Mouse (Mus musculus) adrenal gland, postnatal 14 days (tissue): Measurements from ENCODE around the gene Kcnma1. TPM values are rescaled to one million over a fixed set of nuclear protein-coding genes. Genes with fewer than 3 reads are reported as not detected.

ENCODE experiments used
- DNase-seq: peaks from one replicate; pipeline ENCODE4 v3.0.0; 2021; ENCODE audit warnings: mixed read lengths
- total RNA-seq: library from RNA; stranded (reverse); gene quantifications from 2 replicates; pipeline ENCODE4 v1.2.3, GENCODE M21; 2021

The Kcnma1 gene
- total RNA-seq, 1 experiment from 2014 or later = 43.9 TPM

DNA sequence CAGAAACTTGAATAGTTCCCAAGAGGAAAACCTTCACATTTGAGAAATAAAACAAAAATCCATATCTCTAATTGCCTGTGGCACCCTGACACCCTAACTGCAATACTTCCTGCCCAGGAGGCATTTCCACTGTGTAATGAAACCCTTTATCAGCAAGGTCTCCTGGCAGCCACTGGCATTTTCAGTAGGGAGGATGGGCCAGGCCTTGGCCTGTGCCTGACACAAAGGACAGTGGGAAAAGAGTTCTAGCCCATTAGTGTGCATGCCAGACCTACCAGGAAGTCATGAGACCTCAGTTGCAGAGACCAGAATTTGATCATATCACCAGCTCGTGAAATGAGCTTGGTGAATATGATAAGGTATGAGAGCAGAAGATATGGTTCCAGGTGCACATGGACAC lies 488.4 kb downstream of the Kcnma1 start:
- peak; percentile 20 for DNase-seq

DNA sequence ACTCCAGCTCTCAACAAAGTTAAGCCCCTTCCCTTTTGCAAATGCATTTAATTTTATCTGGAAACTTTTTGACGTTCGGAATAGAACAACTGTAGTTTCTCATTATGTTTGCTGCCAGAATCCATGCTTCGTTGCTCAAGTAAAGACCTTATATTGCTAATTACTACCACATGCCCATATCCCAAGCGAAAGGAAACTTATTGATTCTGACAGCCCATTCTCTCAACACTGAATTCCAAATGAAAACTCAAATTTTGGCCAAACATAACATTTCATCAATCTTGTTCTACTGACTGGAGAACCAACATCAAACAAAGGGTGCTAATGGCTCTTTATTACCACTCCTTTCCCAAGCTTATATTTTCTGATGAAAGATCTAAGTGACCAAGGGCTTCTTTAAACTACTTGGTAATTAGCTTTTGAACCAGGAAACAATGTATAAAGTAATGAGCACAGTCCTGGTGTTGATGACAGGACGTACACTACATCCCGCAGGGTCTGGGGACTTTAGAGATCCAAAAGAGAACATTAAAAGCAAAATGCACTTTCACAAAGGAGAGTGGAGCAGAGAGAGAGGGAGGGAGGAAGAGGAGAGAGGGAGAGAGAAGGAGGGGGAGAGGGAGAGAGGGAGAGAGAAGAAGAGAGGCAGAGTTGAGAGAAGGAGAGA lies 490.3 kb downstream of the Kcnma1 start:
- DNase-seq = no peak

DNA sequence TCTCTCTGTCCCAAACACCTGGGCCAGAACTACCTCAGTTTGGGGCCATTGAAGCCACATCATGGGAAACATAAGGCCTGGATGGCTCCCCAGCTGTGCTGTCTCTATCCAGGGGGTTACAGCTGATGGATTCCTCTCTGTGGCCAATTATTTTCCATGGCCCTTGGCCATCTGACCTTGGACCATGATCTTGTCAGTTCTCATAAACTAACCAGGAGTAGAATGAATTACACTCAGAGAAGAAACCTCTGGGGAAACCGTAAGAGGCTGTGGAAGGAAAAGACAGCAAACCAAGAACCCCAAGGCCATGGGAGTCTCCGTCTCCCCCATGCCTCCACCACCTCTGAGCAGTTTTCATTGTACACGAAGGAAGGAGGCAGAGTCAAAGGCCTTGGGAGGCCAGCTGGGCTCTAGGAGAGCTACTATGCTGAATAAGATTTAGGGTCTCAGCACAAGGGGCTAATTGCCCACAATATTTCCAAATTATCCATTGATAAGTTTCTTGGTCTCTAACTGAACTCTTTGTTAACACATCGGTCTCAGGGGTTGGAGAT lies 491.6 kb downstream of the Kcnma1 start:
- DNase-seq = peak; percentile 14

DNA sequence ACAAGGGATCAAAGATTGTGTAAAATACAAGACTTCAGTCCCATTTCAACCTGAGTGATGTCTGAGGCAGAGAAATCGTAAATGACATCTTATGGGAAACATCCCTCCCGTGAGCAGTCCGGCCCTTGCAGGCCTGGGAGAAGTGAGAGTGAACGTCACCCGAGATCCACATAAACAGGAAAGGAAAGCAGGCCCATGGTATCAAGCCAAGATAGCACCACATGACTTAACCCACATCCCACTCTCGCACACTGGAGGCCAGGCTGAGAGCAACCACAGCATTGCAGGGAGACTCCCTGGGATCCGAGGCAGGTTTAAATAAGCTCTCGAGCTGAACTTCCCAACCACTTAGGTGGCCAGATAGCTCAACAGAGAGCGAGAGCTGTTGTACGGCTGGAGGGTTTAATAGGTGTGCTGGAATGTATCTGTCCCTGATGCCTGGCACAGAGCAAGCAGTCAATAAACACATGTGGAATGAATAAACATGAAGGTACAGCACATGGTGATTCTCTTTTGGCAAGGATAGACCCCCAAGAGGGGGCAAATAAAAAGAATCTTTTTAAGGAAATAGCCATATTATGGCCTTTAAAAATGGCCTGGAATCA lies 493.1 kb downstream of the Kcnma1 start:
- no peak for DNase-seq

DNA sequence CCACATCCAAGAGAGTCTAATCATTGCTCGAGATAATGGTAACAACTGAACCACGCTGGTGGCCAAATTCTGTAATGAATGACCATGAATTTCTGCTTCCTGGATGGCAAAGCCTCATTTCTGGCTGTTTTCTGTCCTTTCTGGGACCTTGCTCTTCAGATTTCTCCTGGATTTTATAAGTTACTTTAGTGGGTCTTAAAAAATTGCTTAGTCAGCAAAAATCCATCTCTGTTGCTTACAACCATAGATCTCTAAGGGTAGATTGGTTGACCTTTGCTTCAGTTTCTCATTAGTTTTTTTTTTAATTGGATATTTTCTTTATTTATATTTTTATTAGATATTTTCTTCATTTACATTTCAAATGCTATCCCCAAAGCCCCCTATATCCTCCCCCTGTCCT lies 496.9 kb downstream of the Kcnma1 start:
- no peak for DNase-seq

DNA sequence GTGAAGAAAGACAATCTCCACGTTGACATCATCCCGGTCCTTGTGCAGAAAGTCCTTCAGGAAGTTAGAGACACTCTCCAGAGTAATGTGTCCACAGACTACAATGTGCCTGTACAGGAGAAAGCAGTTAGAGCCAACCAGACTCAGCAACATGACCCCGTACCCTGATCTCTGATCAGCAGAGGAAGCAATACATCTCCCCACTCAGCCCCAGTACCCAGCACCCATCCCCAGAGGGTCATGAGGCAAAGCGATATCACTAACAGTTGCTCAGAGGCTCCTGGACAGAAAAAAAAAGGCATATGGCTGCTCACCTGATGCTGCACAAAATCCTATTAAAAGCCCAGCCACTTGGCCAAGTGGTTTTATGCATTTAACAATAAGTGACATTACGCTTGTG lies 504.5 kb downstream of the Kcnma1 start:
- no peak for DNase-seq

DNA sequence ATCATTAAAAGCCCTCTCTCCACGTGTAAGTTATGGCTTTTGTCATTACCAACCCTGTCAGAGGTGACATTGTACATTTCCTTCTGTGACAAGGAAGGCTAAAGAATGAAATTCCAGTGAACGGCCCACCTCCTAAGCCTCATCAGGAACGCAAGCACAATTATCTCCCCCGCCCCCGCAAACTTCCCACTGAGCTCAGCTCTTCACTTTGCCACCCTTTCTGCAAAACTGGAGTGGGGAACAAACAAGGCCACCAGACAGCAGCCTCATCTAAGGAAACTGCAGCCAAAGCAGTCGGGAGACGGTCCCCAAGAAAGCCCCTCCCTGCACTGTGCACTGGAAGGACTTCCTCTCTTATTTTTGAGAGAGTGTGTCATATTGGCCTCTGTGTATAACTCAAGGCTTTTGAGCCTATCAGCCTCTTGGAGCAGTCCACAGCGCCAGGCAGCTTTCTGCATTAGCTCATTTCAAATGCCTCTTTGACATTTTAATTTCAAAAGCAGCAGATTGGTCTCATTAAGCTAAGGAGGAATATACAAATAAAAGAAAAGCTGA lies 512.0 kb downstream of the Kcnma1 start:
- DNase-seq = no peak

DNA sequence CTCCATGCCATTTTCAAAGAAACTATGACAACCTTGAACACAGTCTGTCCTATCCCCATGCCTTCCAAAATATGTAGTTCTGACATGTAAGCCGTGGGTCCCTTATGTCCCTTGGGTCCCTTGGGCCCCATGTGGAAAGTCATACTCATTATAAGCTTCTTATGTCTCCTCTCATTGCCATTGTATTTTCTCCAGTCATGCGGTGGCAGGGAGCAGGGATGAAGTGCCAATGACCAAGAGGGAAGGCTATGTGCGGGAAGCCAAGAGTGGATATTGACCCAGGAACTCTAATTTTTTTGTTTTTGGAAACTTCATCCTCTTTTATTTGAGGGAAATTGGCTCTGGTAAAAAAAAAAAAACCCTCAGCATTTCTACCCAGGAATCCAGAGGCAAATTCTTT lies 517.5 kb downstream of the Kcnma1 start:
- no peak for DNase-seq

DNA sequence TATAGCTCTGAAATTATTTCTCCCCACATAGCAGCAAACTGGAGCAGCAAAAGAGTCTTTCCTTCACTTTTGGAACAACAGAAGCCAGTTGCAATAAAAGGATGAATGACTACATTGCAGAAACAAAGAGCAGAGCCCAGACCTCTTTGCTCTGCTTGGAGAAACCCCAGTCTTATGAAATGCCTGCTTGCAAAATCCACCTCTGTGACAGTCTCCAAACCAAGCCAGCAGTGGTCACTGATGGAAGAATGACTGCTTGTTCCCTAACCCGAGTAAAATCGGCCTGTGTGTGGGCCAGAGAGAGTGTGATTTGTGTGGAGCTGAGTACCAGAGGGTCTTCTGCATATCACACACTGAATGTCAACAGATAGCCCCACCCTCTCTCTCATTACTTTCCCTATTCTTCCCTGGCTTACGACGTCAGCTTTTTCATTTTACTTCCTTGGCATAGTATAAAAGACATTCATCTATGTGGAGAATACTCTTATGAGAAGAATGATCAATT lies 518.0 kb downstream of the Kcnma1 start:
- DNase-seq = peak; percentile 56

DNA sequence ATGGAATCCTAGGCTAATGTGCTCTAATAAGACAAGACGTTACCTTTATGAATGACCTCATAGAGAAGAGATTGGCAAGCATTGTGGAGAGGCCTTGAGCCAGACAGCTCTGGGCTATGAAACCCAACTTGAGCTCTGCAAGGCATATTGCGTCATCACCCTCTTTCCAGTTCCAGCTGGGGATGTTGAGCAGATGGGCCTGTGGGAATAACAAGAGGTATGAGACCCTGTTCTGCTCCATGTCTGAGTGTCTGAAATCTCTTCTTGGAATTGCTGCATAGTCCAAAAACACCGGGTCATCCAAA lies 519.8 kb downstream of the Kcnma1 start:
- peak; percentile 62 for DNase-seq

DNA sequence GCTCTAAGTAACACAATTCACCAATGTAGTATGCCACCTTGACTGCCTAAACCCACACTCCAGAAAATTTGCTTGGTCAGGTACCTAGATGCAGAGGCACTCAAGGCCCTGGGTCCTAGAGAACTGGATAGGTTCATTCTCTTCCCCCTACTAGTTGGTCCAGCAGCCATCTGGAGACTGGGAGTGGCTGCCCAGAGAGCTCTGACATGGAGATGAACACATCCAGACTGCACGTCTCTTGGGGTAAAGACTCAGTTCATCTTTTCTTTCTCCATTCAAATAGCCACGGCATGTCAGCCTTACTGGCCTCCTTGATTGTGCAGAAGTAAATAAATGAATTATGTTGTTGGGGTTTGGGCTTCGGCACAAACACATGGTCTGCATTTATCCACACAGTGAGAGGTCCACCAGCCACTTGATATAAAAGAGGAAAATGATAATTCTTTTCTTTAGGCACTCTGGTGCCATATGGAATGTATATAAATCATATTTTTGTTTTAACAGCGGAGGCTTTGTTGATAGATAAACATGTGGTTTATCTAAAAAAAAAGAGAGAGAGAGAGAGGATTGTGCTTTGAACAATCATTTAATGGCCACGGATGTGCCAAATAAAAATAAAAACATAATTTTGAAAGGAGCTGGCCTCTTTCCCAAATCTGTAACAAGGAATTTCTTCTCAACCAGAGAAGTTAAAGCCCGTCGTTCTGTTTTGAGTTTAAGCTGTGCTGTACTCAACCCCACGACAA lies 520.4 kb downstream of the Kcnma1 start:
- no peak for DNase-seq

DNA sequence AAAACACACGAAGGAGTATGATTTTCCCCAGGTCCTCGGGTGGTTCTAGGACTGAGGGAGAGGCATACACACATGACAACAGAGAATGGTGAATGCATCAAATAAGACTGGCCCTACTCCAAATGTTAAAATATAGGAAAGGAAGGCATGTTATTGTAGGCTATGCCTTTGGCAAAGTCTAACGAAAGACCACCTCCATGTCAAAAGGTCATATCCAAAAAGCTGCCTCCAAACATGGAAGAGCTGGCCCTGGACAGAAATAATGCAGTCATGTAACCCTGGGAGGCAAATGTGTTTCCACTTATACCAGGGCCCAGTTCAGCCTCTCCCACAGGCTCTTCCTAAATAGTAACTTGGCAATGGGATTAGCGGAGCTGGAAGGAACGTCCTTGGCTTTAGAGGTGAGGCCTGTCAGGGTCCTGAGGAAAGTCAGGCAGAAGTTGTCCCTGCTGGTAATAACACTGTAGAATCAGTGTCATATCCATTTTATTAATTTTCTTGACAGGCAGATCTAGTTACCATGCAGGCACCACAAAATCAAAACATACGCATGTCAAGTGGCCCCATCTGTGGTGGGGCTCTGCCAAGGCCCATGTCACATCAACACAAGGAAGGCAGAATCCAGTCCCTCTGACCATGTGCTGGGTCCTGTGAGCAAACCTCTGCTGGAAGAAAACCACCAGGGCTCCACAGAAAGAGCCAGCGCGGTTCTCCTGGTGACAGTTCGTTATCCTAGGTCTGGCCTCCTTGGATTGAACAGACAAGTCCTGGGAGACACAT lies 521.5 kb downstream of the Kcnma1 start:
- no peak for DNase-seq

DNA sequence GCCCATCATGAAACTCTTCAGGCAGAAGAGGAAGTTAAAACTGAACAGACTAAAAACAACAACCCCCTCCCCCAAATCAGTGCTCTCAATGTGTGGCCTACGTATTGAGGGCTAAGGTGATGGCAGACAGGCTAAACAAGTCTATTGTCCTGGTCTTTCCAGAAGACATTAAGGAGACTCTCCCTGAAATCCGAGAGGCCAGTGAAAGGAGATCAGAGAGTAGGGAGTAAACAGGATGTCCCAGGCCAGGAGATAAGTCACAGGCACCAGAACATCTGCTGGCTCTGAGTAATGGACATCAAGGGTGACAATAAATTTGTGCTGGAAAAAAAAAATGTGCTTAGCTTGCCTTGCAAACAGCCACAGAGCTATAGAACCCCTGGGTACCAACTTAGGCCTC lies 522.9 kb downstream of the Kcnma1 start:
- no peak for DNase-seq

DNA sequence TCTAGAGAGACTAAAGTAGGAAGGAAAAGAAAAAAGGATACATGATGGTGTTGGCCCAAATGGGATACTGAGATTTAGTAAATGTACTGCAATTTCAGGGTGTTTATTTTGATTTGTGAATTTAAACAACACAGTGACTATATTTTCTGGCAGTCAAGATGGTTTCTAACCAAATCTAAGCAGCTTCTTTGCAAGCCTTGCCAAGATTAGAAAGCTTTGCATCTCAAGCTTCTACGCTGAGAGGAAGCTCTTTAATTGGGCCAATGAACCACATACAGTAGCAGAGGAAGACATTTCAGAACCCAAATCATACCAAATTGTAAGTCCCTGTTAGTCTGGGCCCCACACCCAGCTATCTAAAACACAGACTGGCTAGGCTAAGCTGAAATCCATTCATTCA lies 527.6 kb downstream of the Kcnma1 start:
- DNase-seq = no peak

DNA sequence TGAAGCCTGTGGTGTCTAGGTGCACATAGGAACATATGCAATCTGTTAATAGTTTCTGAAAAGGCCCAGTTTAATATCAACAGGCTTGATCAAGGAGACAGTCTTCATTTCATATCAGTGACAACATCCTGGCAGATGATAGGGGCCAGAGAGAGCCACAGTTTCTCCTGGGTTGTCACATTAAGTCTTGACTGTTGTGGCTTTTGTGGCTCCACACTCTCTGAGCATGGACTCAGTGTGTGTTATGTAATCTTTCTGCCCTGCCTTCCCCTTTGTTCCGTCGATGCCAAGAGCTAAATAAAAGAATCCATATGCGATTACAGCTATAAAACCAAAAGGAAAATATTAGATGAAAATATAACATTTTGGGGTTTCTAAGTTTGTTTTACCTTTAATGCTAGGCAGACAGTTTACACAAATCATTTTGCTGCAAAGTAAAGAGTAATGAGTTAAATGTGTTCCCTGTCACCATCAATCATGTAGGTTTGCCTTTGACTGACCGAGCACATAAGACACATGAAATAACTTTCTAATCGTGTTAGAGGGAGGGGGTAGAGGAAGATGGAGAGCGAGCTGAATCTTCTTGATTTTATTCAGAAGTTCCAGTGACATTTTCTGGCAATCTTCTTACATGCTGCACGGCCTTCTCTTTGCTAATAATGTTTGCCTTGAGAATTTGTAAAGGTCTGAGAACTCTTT lies 528.3 kb downstream of the Kcnma1 start:
- DNase-seq = no peak

DNA sequence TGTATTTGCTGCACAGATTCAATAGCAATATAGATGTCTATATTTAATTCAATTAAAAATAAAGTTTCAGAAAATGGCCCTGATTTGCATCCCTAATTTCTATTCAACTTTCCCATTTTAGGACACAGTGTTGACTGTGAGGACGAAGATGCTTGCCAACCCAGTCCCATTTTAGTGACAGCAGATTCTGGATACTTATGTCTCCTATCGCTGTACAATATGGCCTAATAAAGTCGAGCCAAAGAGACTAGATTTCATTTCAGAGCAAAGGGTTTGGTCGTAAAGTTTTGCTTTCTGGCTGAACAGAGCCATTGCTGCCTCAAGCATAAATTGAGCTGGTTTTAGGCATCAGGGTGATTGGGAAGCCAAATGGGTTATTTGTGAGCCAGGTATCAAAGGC lies 539.2 kb downstream of the Kcnma1 start:
- no peak for DNase-seq

DNA sequence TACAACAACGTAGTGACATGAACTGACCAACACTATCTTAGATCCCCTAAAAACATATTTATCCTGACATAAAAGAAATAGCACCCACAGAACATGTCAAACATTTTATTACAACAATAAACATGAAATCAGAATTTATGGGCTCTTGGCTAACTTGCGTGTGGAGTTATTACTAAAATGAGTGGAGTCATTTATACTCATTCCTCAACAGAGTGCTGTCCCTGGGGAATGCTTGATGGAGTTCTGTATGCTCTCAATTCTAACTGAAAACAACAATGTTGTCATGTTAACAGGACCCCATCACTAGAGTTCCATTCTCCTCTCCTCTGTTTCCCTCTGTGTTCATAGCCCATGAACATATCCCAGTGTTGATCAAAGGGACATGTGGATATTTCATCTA lies 544.2 kb downstream of the Kcnma1 start:
- DNase-seq = no peak

DNA sequence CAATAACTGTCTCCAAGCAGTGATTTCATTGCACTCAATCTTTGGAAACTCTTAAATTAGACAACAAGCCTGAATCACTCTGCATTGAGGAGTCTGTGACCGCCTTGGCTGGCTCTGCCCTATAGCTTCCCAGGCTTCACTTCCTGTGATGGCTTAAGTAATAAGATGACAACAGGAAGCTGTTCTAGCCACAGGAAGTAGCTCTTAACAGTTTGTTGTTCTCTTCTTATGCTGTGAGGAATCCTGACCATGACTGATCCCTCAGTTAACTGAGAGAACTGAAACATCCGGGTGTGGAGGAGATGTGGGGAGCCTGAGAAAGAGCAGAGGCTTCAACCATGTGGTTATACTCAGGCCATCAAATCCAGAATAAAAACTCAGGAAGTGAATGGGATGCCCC lies 549.2 kb downstream of the Kcnma1 start:
- DNase-seq = peak; percentile 4

DNA sequence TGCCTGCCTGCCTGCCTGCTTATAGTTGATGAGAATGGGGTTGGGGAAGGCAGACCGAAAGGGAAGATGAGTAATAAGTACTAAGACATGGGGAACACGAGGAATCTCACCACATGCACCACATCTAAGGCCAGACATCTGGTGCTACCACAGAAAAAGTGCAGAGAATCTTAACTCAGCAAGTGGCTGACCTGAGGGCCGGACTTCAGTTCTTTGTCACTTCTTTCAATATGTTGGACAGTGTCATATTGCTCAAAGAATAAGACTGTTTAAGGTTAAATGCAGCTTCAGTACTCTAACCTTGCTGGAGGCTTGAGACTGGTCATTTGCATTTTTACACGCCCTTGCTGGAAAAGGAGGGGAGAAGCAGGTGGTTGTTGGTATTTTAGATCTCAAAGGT lies 555.7 kb downstream of the Kcnma1 start:
- DNase-seq = no peak

DNA sequence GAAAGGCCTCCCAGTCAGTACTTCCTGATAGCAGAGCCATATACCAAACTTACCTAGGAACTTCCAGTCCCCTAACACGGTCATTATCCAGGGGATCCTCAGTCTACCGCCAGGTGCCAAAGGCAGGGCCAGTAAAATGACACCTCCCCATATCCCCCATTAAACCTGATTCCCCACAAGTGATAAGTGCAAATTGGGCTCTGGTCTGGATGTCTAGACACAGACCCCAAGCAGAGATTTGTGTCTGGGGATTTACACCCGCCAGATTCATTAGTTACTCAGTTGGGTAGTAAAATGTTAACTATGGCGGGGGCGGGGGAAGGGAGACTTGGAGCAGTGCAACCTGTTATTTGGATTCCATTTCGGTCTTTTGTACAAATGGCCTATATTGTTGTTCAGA lies 562.6 kb downstream of the Kcnma1 start:
- no peak for DNase-seq

DNA sequence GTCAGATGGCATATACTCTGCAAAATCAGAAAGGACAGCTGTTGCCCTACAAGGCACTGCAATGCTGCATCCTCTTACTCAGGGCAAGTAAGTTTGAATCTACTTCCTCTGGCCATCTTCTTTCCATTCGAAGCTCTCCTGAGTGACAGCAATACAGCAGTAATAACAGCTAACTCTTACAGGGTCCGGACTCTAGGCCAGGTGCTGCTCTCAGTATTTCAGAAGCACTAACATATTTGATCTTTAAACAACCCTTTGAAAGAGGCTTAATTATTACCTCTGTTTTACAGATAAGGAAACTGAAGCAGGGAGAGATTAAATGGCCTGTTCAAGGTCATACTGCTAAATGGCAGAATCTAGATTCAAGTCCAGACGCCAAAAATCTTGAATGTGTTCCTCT lies 576.8 kb downstream of the Kcnma1 start:
- DNase-seq = no peak

DNA sequence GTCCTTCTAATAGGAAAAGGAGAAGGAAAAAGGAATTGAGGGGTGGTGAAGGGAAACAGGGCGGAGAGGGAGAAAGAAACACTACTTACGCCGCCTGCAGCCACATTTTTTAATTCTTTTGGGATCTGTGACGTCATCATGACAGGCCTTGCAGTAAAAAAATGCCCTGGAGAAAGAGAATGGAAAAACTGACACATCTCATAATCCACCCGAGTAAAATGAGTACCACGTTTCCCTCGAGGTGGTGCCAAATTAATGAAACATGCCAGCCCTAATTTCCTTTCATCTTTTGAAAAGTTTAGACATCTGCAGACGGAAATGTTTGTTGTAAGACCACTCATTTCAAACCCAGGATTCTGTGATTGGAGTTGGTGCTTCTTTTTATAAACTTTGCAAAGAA lies 578.4 kb downstream of the Kcnma1 start:
- no peak for DNase-seq
